Mouse (Mus musculus): ENCODE measurements at regions not wholly inside any gene's neighbourhood (a gene's known extent, or its start where the extent isn't known, plus 50 kb on each side); places are given as distances from the start of the nearest gene placed in this dataset.
"Not testable (repeated sequence)": the region's sequence is repeated elsewhere in the genome, so short reads cannot be mapped to it uniquely, and the experiment has no call there.

GRCm38 (mm10) chr15:93025791-93026190, 249.2 kb downstream of the Gxylt1 start:
- no peak overlapping the region for H3K27ac ChIP-seq (ENCODE audit: control insufficient read depth, insufficient read depth, low read length)
- WGBS = 46% methylated on average over 9 of the region's 9 CpGs
- TF ChIP-seq POLR2A (IDR thresholded peaks at IDR 0.05; ENCODE audit: control insufficient read depth, extremely low read depth, insufficient read depth, low read length, poor library complexity) (no peak), CTCF (IDR thresholded peaks at IDR 0.05; ENCODE audit: borderline replicate concordance, control insufficient read depth, extremely low read depth, insufficient read depth, low read length, poor library complexity) (no peak)
- no peaks in the 10 kb centered on the region for H3K27me3 ChIP-seq (ENCODE audit: control insufficient read depth, insufficient read depth, low read length)
- 0 out of 2 replicates have a peak, but pooled peaks cover 3% of the 10 kb centered on the region for H3K4me1 ChIP-seq (replicated peaks; ENCODE audit: control insufficient read depth, insufficient read depth, low read length)
- no peak overlapping the region for H3K4me3 ChIP-seq (ENCODE audit: control insufficient read depth, insufficient read depth, low read length)
- H3K36me3 ChIP-seq (ENCODE audit: control insufficient read depth, insufficient read depth, low read length) = no peaks in the 10 kb centered on the region
- DNase-seq = no peak

- H3K36me3 ChIP-seq (ENCODE audit: control insufficient read depth, insufficient read depth, low read length) = no peaks in the 10 kb centered on the region
- no peak for TF ChIP-seq CTCF (IDR thresholded peaks at IDR 0.05; ENCODE audit: borderline replicate concordance, control insufficient read depth, extremely low read depth, insufficient read depth, low read length, poor library complexity)
- no peak for TF ChIP-seq POLR2A (IDR thresholded peaks at IDR 0.05; ENCODE audit: control insufficient read depth, extremely low read depth, insufficient read depth, low read length, poor library complexity)
- H3K4me3 ChIP-seq (ENCODE audit: control insufficient read depth, insufficient read depth, low read length) = no peak overlapping the region
- no peak overlapping the region for H3K27ac ChIP-seq (ENCODE audit: control insufficient read depth, insufficient read depth, low read length)
- H3K27me3 ChIP-seq (ENCODE audit: control insufficient read depth, insufficient read depth, low read length) = no peaks in the 10 kb centered on the region
- DNase-seq = no peak
- 87% methylated on average over 6 of the region's 6 CpGs for WGBS
- H3K4me1 ChIP-seq (replicated peaks; ENCODE audit: control insufficient read depth, insufficient read depth, low read length) = 0 out of 2 replicates have a peak, but pooled peaks cover 3% of the 10 kb centered on the region
These were observed 250.8 kb downstream of the Gxylt1 start for GRCm38 (mm10) chr15:93024171-93024570.

- Histone ChIP-seq H3K4me3 (ENCODE audit: control insufficient read depth, insufficient read depth, low read length) (no peak overlapping the region), H3K27me3 (ENCODE audit: control insufficient read depth, insufficient read depth, low read length) (no peaks in the 10 kb centered on the region), H3K27ac (ENCODE audit: control insufficient read depth, insufficient read depth, low read length) (no peak overlapping the region), H3K4me1 (replicated peaks; ENCODE audit: control insufficient read depth, insufficient read depth, low read length) (no peaks in the 10 kb centered on the region), H3K36me3 (ENCODE audit: control insufficient read depth, insufficient read depth, low read length) (no peaks in the 10 kb centered on the region)
- DNase-seq = no peak
- TF ChIP-seq CTCF (IDR thresholded peaks at IDR 0.05; ENCODE audit: borderline replicate concordance, control insufficient read depth, extremely low read depth, insufficient read depth, low read length, poor library complexity) = no peak
- no peak for TF ChIP-seq POLR2A (IDR thresholded peaks at IDR 0.05; ENCODE audit: control insufficient read depth, extremely low read depth, insufficient read depth, low read length, poor library complexity)
- WGBS = 92% methylated on average over 5 of the region's 5 CpGs
These were observed 263.8 kb downstream of the Gxylt1 start for GRCm38 (mm10) chr15:93011166-93011565.

- Histone ChIP-seq H3K36me3 (ENCODE audit: control insufficient read depth, insufficient read depth, low read length) (no peaks in the 10 kb centered on the region), H3K27ac (ENCODE audit: control insufficient read depth, insufficient read depth, low read length) (no peak overlapping the region), H3K4me3 (ENCODE audit: control insufficient read depth, insufficient read depth, low read length) (no peak overlapping the region), H3K27me3 (ENCODE audit: control insufficient read depth, insufficient read depth, low read length) (no peaks in the 10 kb centered on the region), H3K4me1 (replicated peaks; ENCODE audit: control insufficient read depth, insufficient read depth, low read length) (no peaks in the 10 kb centered on the region)
- no peak for DNase-seq
- no peak for TF ChIP-seq CTCF (IDR thresholded peaks at IDR 0.05; ENCODE audit: borderline replicate concordance, control insufficient read depth, extremely low read depth, insufficient read depth, low read length, poor library complexity)
- no peak for TF ChIP-seq POLR2A (IDR thresholded peaks at IDR 0.05; ENCODE audit: control insufficient read depth, extremely low read depth, insufficient read depth, low read length, poor library complexity)
- 30% methylated on average over 2 of the region's 2 CpGs for WGBS
These were observed 264.4 kb downstream of the Gxylt1 start for GRCm38 (mm10) chr15:93010629-93011028.

- TF ChIP-seq POLR2A (IDR thresholded peaks at IDR 0.05; ENCODE audit: control insufficient read depth, extremely low read depth, insufficient read depth, low read length, poor library complexity) (no peak), CTCF (IDR thresholded peaks at IDR 0.05; ENCODE audit: borderline replicate concordance, control insufficient read depth, extremely low read depth, insufficient read depth, low read length, poor library complexity) (no peak)
- no peak for DNase-seq
- Histone ChIP-seq H3K4me3 (ENCODE audit: control insufficient read depth, insufficient read depth, low read length) (no peak overlapping the region), H3K4me1 (replicated peaks; ENCODE audit: control insufficient read depth, insufficient read depth, low read length) (peaks cover 5% of the 10 kb centered on the region; the same call in 1 of the 2 replicates), H3K27ac (ENCODE audit: control insufficient read depth, insufficient read depth, low read length) (no peak overlapping the region), H3K27me3 (ENCODE audit: control insufficient read depth, insufficient read depth, low read length) (no peaks in the 10 kb centered on the region), H3K36me3 (ENCODE audit: control insufficient read depth, insufficient read depth, low read length) (no peaks in the 10 kb centered on the region)
- 55% methylated on average over 7 of the region's 7 CpGs for WGBS
These were observed 269.2 kb downstream of the Gxylt1 start for GRCm38 (mm10) chr15:93005751-93006231.

GRCm38 (mm10) chr15:93005186-93005585, 269.8 kb downstream of the Gxylt1 start:
- H3K27me3 ChIP-seq (ENCODE audit: control insufficient read depth, insufficient read depth, low read length); H3K4me3 ChIP-seq (ENCODE audit: control insufficient read depth, insufficient read depth, low read length); H3K4me1 ChIP-seq (replicated peaks; ENCODE audit: control insufficient read depth, insufficient read depth, low read length); DNase-seq; H3K27ac ChIP-seq (ENCODE audit: control insufficient read depth, insufficient read depth, low read length); H3K36me3 ChIP-seq (ENCODE audit: control insufficient read depth, insufficient read depth, low read length): not testable (repeated sequence)
- 96% methylated on average over 5 of the region's 5 CpGs for WGBS

GRCm38 (mm10) chr15:93004551-93004950, 270.4 kb downstream of the Gxylt1 start:
- Histone ChIP-seq H3K4me3 (ENCODE audit: control insufficient read depth, insufficient read depth, low read length) (no peak overlapping the region), H3K27me3 (ENCODE audit: control insufficient read depth, insufficient read depth, low read length) (no peaks in the 10 kb centered on the region), H3K4me1 (replicated peaks; ENCODE audit: control insufficient read depth, insufficient read depth, low read length) (peaks cover 5% of the 10 kb centered on the region; the same call in 1 of the 2 replicates), H3K36me3 (ENCODE audit: control insufficient read depth, insufficient read depth, low read length) (no peaks in the 10 kb centered on the region), H3K27ac (ENCODE audit: control insufficient read depth, insufficient read depth, low read length) (no peak overlapping the region)
- 92% methylated on average over 7 of the region's 7 CpGs for WGBS
- DNase-seq = no peak
- TF ChIP-seq CTCF (IDR thresholded peaks at IDR 0.05; ENCODE audit: borderline replicate concordance, control insufficient read depth, extremely low read depth, insufficient read depth, low read length, poor library complexity) (no peak), POLR2A (IDR thresholded peaks at IDR 0.05; ENCODE audit: control insufficient read depth, extremely low read depth, insufficient read depth, low read length, poor library complexity) (no peak)

Measured in thymus, adult 2 months (tissue).